Mouse (Mus musculus) cerebellum, adult 11 months (tissue): ENCODE data around the gene Tmem139.

Source experiments
- DNase-seq: peaks from one replicate; pipeline ENCODE4 v3.0.0; 2022

Tmem139 gene

DNA sequence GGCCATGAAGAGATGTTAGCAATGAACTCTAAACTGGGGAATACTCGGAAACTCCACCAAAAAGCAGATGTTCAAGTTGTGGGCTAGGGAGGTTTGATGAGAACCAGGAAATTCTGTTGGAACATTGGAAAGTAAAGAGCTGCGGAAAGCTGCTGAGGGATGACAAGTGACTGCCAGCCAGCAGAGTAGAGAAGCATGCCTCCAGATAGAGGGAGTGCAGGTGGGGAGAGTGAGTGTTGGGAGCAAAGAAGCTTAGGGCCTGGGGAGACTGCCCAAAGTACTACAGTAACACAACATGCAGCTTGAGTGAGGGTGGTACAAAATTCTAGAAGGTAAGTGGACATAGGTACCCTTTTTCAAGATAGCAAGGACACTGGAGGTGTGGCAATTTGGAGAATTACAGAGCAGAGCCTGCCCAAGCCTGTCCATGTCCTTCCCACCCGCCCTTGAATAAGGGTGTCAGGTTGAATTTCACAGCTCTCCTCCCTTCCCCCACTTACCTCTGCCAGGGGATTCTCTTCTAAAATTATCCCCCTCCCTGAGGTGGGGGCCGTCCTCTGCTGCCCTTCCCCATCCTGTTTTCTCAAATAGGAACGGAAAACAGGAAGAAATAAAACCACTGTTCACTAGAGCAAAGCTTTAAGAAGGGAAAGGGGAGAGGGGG lies 21.2 kb downstream of the Tmem139 start:
- DNase-seq = no peak

DNA sequence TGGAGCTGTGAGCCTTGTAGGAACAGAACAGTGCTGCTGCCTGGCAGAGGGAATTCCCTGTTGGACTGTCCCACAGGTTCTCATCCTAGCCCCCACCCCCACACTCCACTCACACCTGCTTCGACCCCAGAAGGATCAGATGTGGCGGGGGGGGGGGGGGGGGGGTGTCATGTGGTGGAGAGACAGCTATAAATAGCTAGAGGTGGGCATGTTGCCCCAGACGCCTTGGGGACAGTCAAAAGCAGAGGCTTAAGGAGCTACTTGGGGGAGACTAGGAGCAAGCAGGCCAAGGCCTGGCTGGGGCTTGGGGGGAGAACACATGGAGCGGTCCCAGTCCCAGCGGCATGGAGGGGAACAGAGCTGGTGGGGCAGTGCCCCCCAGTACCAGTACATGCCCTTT lies 24.7 kb downstream of the Tmem139 start, which contains the start of gene Clcn1:
Gene Clcn1, plus strand, starts transcription at position 238 of the 400 bp plus-strand sequence.
- DNase-seq = no peak

DNA sequence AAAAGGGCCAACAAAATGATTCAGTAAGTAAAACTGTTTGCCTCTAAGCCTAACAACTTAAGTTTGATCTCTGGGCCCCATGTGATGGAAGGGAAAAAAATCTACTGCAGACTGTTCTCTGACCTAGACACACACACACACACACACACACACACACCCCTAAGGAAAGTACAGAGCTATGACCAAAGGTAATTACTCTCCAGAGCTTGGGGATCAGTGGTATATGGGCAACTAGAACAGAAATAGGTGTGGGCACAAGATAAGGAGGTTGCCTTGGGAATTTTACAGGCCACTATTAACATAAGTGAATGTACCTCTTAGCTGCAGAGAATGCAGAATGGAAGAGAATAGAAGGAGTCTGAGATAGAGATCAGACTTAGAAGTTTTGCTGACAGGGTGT lies 25.8 kb downstream of the Tmem139 start:
- no peak for DNase-seq

DNA sequence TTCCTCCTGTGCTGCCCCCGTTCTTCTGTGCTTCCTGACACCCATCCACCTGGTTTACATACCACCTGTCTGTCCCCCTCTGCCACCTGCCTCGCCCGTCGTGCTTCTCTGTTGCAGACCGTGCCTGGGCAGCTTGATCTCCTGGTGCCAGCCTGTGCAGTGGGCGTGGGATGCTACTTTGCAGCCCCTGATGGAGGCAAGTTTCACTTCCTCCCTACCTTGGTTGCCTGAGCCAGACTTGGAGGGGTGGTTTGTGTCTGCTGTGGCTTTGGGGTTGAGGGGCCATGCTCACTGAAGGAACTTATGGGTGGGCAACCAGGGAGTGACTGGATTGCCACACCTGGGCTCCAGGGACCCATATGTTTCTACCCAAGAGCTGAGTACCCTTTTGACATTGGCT lies 31.6 kb downstream of the Tmem139 start:
- no peak for DNase-seq

GRCm38 (mm10) chr6:42295549-42296094 lies 33.9 kb downstream of the Tmem139 start:
- no peak for DNase-seq

DNA sequence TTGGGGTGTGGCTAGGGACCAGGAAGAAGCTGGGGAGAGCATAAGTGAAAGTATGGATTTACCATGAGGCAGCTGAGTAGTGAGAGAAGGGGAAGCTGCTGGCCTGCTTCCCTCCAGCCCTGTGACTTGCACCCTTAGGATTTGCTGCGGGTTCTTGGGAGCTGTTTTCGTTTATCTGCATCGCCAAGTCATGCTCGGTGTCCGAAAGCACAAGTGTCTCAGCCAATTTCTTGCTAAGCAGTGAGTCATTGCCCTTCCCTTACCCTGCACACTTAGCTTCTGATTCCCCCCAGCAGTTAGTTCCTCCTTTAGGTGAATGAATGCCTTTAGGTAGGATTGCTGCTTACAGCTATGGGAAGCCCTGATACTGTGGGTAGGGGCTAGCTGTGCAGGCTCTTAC lies 37.6 kb downstream of the Tmem139 start:
- no peak for DNase-seq

DNA sequence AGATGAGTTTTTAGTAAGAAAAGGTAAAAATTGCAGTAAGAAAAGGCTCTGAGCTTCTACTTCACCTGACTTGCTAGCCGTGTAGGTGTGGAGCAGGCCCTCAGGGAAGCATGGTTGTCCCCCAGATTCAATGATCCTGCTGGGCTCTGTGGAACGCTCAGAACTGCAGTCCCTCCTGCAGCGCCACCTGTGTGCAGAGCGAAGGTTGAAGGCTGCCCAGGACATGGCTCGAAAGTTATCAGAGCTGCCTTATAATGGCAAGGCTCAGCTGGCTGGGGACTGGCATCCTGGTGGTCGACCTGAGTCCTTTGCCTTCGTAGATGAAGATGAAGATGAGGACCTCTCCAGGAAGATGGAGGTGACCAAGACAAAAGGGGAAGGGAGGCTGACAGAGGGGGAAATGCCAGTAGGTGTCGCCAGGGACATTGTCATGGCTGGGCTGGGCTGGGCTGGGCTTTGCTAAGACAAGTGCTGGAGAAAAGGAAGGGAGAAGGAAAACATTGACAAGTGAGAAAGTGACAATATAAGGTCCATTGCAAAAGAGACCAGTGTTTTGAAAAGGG lies 48.1 kb downstream of the Tmem139 start:
- no peak for DNase-seq

DNA sequence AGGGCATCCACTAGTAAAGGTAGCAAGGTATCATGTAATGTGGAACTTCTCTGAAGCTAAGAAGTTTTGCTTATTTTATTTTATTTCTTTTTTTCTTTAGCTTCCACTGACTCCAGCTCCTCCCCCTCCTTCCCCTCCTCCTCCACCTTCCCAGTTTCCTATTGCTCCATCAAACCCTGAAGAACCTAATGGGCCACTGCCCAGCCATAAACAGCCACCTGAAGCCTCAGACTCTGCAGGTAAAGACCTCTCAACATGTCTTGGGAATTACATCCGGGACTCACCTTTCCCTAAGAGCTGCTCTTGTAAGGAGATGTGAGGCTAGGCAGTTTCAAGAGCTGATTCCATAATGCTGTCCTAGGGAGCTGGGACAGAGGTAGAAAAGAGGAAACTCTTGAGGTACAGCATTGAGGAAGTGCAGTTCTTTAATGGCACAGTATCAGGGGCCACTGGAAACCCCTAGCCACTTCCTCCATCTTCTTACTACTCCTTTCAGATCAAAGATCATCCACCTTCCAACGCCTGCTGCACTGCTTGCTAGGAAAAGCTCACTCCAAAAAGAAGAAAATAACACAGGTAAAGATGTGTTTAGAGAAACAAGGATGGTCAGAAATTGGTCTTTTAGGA lies 48.8 kb downstream of the Tmem139 start:
- DNase-seq = no peak
